Mouse (Mus musculus): ENCODE measurements around the gene Fzr1.
A peak's percentile ranks its signal among the peaks of the same experiment; 100 is the strongest.

The Fzr1 gene

GRCm38 (mm10) chr10:81401521-81402226 lies 23.4 kb upstream of the Fzr1 start:
- TF ChIP-seq POU5F1 (IDR thresholded peaks at IDR 0.05; ENCODE audit: borderline replicate concordance, low read length) (no peak), CTCF (conservative IDR thresholded peaks at IDR 0.05; ENCODE audit: low read length) (no peak), NANOG (IDR thresholded peaks at IDR 0.05; ENCODE audit: borderline replicate concordance, low read length) (no peak)

GRCm38 (mm10) chr10:81401205-81401520 lies 22.8 kb upstream of the Fzr1 start:
- TF ChIP-seq CTCF (conservative IDR thresholded peaks at IDR 0.05; ENCODE audit: low read length) = no peak
- TF ChIP-seq POU5F1 (IDR thresholded peaks at IDR 0.05; ENCODE audit: borderline replicate concordance, low read length) = no peak
- TF ChIP-seq NANOG (IDR thresholded peaks at IDR 0.05; ENCODE audit: borderline replicate concordance, low read length) = no peak
- peak overlapping the region; percentile 77 for H3K4me3 ChIP-seq (replicated peaks; ENCODE audit: low read length)
- H3K27me3 ChIP-seq (ENCODE audit: insufficient read depth, low read length) = no peaks in the 10 kb centered on the region
- peaks cover 96% of the 10 kb centered on the region for H3K4me1 ChIP-seq (replicated peaks; ENCODE audit: low read depth, low read length)
- peaks cover 24% of the 10 kb centered on the region for H3K36me3 ChIP-seq (ENCODE audit: insufficient read depth, low read length)
- H3K9me3 ChIP-seq (ENCODE audit: low read length) = no peaks in the 10 kb centered on the region

More at GRCm38 (mm10) chr10:81401521-81402226, 23.4 kb upstream of the Fzr1 start:
- Histone ChIP-seq H3K4me3 (replicated peaks; ENCODE audit: low read length) (peak overlapping the region; percentile 77), H3K9me3 (ENCODE audit: low read length) (no peaks in the 10 kb centered on the region), H3K4me1 (replicated peaks; ENCODE audit: low read depth, low read length) (peaks cover 96% of the 10 kb centered on the region), H3K36me3 (ENCODE audit: insufficient read depth, low read length) (peaks cover 28% of the 10 kb centered on the region), H3K27me3 (ENCODE audit: insufficient read depth, low read length) (no peaks in the 10 kb centered on the region)

GRCm38 (mm10) chr10:81400371-81401204 lies 22.3 kb upstream of the Fzr1 start:
- H3K4me1 ChIP-seq (replicated peaks; ENCODE audit: low read depth, low read length) = peaks cover 96% of the 10 kb centered on the region
- H3K36me3 ChIP-seq (ENCODE audit: insufficient read depth, low read length) = peaks cover 18% of the 10 kb centered on the region
- no peaks in the 10 kb centered on the region for H3K27me3 ChIP-seq (ENCODE audit: insufficient read depth, low read length)
- peak overlapping the region; percentile 77 for H3K4me3 ChIP-seq (replicated peaks; ENCODE audit: low read length)
- no peaks in the 10 kb centered on the region for H3K9me3 ChIP-seq (ENCODE audit: low read length)
- TF ChIP-seq CTCF (conservative IDR thresholded peaks at IDR 0.05; ENCODE audit: low read length) (no peak), POU5F1 (IDR thresholded peaks at IDR 0.05; ENCODE audit: borderline replicate concordance, low read length) (no peak), NANOG (IDR thresholded peaks at IDR 0.05; ENCODE audit: borderline replicate concordance, low read length) (no peak)

GRCm38 (mm10) chr10:81399798-81400308 lies 21.5 kb upstream of the Fzr1 start:
- TF ChIP-seq POU5F1 (IDR thresholded peaks at IDR 0.05; ENCODE audit: borderline replicate concordance, low read length) (no peak), CTCF (conservative IDR thresholded peaks at IDR 0.05; ENCODE audit: low read length) (no peak), NANOG (IDR thresholded peaks at IDR 0.05; ENCODE audit: borderline replicate concordance, low read length) (no peak)
- Histone ChIP-seq H3K36me3 (ENCODE audit: insufficient read depth, low read length) (peaks cover 15% of the 10 kb centered on the region), H3K27me3 (ENCODE audit: insufficient read depth, low read length) (no peaks in the 10 kb centered on the region), H3K4me3 (replicated peaks; ENCODE audit: low read length) (peak overlapping the region; percentile 77), H3K9me3 (ENCODE audit: low read length) (no peaks in the 10 kb centered on the region), H3K4me1 (replicated peaks; ENCODE audit: low read depth, low read length) (peaks cover 95% of the 10 kb centered on the region)

- Histone ChIP-seq H3K4me3 (replicated peaks; ENCODE audit: low read length) (peak overlapping the region; percentile 77), H3K9me3 (ENCODE audit: low read length) (no peaks in the 10 kb centered on the region), H3K36me3 (ENCODE audit: insufficient read depth, low read length) (peaks cover 15% of the 10 kb centered on the region), H3K4me1 (replicated peaks; ENCODE audit: low read depth, low read length) (peaks cover 90% of the 10 kb centered on the region), H3K27me3 (ENCODE audit: insufficient read depth, low read length) (no peaks in the 10 kb centered on the region)
- TF ChIP-seq CTCF (conservative IDR thresholded peaks at IDR 0.05; ENCODE audit: low read length) = no peak
- no peak for TF ChIP-seq POU5F1 (IDR thresholded peaks at IDR 0.05; ENCODE audit: borderline replicate concordance, low read length)
- no peak for TF ChIP-seq NANOG (IDR thresholded peaks at IDR 0.05; ENCODE audit: borderline replicate concordance, low read length)
Observed at GRCm38 (mm10) chr10:81399296-81399695, 21.0 kb upstream of the Fzr1 start.

DNA sequence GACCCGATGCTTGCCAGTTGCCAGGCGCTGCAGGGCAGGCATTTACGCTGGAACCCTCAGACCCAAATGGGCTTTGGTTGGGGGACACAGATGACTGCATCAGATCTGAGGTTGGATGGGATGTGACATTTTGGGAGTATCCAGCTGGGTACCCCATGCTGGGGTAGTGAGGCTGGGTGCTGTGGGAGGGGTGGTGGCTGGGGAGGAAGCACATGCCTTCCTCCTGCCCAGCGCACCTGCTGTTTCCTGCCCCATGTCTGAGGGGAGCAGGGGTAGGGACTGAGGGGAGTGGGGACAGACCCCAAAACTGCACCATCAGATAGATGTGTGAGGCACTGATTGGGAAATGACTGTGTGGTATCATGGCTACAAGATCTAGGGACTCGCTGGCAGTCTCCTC lies 18.4 kb upstream of the Fzr1 start:
- peaks cover 86% of the 10 kb centered on the region for H3K4me1 ChIP-seq (replicated peaks; ENCODE audit: low read depth, low read length)
- no peak for TF ChIP-seq POU5F1 (IDR thresholded peaks at IDR 0.05; ENCODE audit: borderline replicate concordance, low read length)
- TF ChIP-seq NANOG (IDR thresholded peaks at IDR 0.05; ENCODE audit: borderline replicate concordance, low read length) = no peak
- TF ChIP-seq CTCF (conservative IDR thresholded peaks at IDR 0.05; ENCODE audit: low read length) = no peak
- no peaks in the 10 kb centered on the region for H3K27me3 ChIP-seq (ENCODE audit: insufficient read depth, low read length)
- H3K9me3 ChIP-seq (ENCODE audit: low read length) = no peaks in the 10 kb centered on the region
- H3K4me3 ChIP-seq (replicated peaks; ENCODE audit: low read length) = peak overlapping the region; percentile 32
- H3K36me3 ChIP-seq (ENCODE audit: insufficient read depth, low read length) = peaks cover 16% of the 10 kb centered on the region

- Histone ChIP-seq H3K36me3 (ENCODE audit: insufficient read depth, low read length) (peaks cover 25% of the 10 kb centered on the region), H3K27me3 (ENCODE audit: insufficient read depth, low read length) (no peaks in the 10 kb centered on the region), H3K4me1 (replicated peaks; ENCODE audit: low read depth, low read length) (peaks cover 80% of the 10 kb centered on the region), H3K4me3 (replicated peaks; ENCODE audit: low read length) (no peak overlapping the region), H3K9me3 (ENCODE audit: low read length) (no peaks in the 10 kb centered on the region)
- TF ChIP-seq NANOG (IDR thresholded peaks at IDR 0.05; ENCODE audit: borderline replicate concordance, low read length) (no peak), CTCF (conservative IDR thresholded peaks at IDR 0.05; ENCODE audit: low read length) (no peak), POU5F1 (IDR thresholded peaks at IDR 0.05; ENCODE audit: borderline replicate concordance, low read length) (no peak)
Observed at GRCm38 (mm10) chr10:81395865-81396264, 17.5 kb upstream of the Fzr1 start.

GRCm38 (mm10) chr10:81395127-81395526 lies 16.8 kb upstream of the Fzr1 start:
- TF ChIP-seq CTCF (conservative IDR thresholded peaks at IDR 0.05; ENCODE audit: low read length) = peak; percentile 100
- TF ChIP-seq POU5F1 (IDR thresholded peaks at IDR 0.05; ENCODE audit: borderline replicate concordance, low read length) = no peak
- Histone ChIP-seq H3K36me3 (ENCODE audit: insufficient read depth, low read length) (peaks cover 28% of the 10 kb centered on the region), H3K4me3 (replicated peaks; ENCODE audit: low read length) (no peak overlapping the region), H3K9me3 (ENCODE audit: low read length) (no peaks in the 10 kb centered on the region), H3K27me3 (ENCODE audit: insufficient read depth, low read length) (no peaks in the 10 kb centered on the region), H3K4me1 (replicated peaks; ENCODE audit: low read depth, low read length) (peaks cover 80% of the 10 kb centered on the region)
